Mouse (Mus musculus): ENCODE results near the gene Cdh1. TPM values are rescaled to one million over a fixed set of nuclear protein-coding genes. Genes with fewer than 3 reads are reported as not detected.

The Cdh1 gene
- polyA plus RNA-seq, 1 experiment, result 1.3 TPM

DNA sequence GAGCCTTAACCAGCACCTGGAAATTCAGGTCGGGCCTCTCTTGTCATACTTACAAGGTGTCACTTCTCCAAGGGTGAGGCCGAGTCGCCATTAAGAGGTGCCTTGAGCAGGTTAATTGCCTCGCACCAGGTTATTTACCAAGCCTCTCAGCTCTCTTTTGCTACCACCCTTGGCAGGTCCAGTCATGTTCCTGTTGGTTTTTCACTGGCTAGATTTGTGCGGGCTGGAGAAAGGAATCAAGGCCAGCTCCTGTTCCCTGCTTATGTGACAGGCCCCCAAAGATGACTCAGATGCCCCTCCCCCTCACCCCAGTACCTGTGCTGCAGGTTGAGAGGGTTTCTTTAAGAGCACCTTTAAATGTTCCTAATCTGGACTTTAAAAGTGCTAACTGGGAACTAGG lies 43.6 kb downstream of the Cdh1 start:
- DNase-seq (ENCODE audit: extremely low spot score in 1 of 2, low spot score in 1 of 2), result no peak

DNA sequence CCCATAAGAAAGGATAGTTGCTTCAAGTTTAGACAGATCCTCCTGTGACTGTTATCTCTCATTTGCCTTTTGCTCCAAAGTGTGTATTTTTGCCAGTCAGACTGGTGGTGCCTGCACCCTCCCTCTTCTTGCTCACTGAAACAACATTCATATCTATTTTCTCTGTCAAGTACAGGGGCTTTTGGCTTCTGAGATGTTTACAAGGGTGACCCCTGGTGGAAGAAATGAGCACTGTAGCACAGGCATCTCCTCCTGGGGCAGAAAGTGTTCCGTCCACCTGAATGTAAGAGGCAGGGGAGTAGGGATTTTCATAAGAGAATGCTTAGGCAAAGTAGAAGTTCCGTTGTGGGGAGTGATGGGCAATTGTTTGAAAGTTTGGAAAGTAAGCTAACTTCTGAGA lies 44.2 kb downstream of the Cdh1 start:
- peak; percentile 46 to 93 for DNase-seq (ENCODE audit: extremely low spot score in 1 of 2, low spot score in 1 of 2)

- no peak for DNase-seq (ENCODE audit: extremely low spot score in 1 of 2, low spot score in 1 of 2)
Measured at GRCm38 (mm10) chr8:106648421-106648820, 45.3 kb downstream of the Cdh1 start.

- no peak for DNase-seq (ENCODE audit: extremely low spot score in 1 of 2, low spot score in 1 of 2)
Measured at GRCm38 (mm10) chr8:106651994-106652393, 48.8 kb downstream of the Cdh1 start.

GRCm38 (mm10) chr8:106656046-106656445 lies 52.9 kb downstream of the Cdh1 start:
- no peak for DNase-seq (ENCODE audit: extremely low spot score in 1 of 2, low spot score in 1 of 2)

DNA sequence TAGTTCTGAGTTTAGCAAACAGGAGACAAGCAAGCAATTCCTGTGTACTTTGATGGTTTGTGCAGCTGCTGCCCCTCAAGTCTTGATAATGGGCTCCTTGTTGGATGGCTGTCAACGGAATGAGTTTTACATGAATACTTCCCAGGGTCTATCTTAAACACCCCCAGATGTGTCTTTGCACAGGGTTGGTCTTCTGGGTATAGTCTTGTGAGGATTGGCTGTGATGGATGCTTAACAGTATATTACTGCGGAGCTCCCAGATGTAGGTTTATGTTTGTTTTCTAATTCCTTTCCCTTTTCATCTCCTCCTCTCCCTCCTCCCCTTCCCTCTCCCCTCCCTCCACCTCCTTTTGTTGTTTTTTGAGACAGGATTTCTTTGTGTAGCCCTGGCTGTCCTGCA lies 69.6 kb downstream of the Cdh1 start:
- DNase-seq (ENCODE audit: extremely low spot score in 1 of 2, low spot score in 1 of 2), result no peak

GRCm38 (mm10) chr8:106674318-106674717 lies 71.2 kb downstream of the Cdh1 start:
- DNase-seq (ENCODE audit: extremely low spot score in 1 of 2, low spot score in 1 of 2), result no peak

DNA sequence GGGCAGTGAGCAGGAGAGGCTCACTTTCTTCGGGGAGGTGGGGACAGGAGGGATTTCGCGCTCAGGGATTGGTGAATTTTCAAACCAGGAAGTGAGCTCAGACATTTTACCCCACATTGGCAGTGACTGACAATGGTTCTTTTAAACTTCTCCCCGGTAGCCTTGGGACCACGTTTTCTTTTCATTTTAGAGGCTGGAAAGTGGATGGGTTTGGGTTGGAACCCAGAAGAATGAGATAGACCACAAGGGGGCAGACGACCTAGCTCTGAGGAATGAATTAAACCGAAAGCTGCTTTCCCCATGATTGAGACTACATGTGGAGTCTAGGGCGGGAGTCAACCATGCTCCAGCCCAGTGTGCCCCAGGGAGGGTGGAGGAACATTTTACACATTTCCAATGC lies 71.7 kb downstream of the Cdh1 start:
- no peak for DNase-seq (ENCODE audit: extremely low spot score in 1 of 2, low spot score in 1 of 2)

- peak; percentile 79 to 93 for DNase-seq (ENCODE audit: extremely low spot score in 1 of 2, low spot score in 1 of 2)
Measured at GRCm38 (mm10) chr8:106682971-106683668, 80.0 kb downstream of the Cdh1 start, which contains the start of gene Tango6. Gene Tango6 (plus strand): TSS chr8:106683068.

GRCm38 (mm10) chr8:106684387-106684786 lies 81.2 kb downstream of the Cdh1 start:
- no peak for DNase-seq (ENCODE audit: extremely low spot score in 1 of 2, low spot score in 1 of 2)

GRCm38 (mm10) chr8:106687479-106687878 lies 84.3 kb downstream of the Cdh1 start:
- peak in 1 of 2 experiments; percentile 67 for DNase-seq (ENCODE audit: extremely low spot score in 1 of 2, low spot score in 1 of 2)

DNA sequence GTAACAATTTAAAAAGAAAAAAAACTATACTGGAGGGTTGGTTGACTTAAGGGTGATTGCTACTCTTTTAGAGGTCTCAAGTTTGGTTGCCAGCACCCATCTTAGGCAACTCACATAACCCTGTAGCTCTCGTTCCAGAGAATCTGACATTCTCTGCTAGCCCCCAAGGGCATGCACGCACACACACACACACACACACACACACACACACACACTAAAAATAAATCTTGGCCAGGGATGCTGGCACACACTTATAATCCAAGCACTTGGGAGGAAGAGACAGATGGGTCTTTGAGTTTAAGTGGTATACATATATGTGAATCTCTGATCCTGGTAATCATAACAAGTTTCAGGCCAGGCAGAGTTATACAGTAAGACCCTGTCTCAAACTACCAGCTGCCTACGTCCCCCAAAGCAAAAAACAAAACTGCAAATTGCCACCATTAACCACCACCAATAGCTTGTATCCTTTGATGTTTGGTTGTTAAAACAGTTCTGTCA lies 94.6 kb downstream of the Cdh1 start:
- no peak for DNase-seq (ENCODE audit: extremely low spot score in 1 of 2, low spot score in 1 of 2)

DNA sequence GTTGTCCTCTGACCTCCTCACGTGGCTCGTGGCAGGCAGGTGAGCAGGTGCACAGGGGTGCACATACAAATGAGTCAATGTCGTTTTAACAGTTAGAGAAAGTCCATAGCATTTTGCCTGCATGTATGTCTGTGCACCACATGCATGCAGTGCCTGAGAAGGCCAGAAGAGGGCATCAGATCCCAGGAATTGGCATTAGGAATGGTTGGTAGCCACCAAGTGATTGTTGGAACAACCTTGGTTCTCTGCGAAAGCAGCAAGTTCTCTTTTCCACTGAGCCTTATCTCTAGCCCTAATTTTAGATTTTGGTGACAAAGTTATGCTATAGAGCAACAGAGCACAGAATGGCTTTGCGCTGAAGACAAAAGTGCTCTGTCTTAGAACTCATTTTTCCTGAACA lies 96.4 kb downstream of the Cdh1 start:
- DNase-seq (ENCODE audit: extremely low spot score in 1 of 2, low spot score in 1 of 2), result peak; percentile 33 to 87

GRCm38 (mm10) chr8:106700131-106700530 lies 97.0 kb downstream of the Cdh1 start:
- DNase-seq (ENCODE audit: extremely low spot score in 1 of 2, low spot score in 1 of 2), result no peak

GRCm38 (mm10) chr8:106701360-106701759 lies 98.2 kb downstream of the Cdh1 start:
- DNase-seq (ENCODE audit: extremely low spot score in 1 of 2, low spot score in 1 of 2), result no peak

DNA sequence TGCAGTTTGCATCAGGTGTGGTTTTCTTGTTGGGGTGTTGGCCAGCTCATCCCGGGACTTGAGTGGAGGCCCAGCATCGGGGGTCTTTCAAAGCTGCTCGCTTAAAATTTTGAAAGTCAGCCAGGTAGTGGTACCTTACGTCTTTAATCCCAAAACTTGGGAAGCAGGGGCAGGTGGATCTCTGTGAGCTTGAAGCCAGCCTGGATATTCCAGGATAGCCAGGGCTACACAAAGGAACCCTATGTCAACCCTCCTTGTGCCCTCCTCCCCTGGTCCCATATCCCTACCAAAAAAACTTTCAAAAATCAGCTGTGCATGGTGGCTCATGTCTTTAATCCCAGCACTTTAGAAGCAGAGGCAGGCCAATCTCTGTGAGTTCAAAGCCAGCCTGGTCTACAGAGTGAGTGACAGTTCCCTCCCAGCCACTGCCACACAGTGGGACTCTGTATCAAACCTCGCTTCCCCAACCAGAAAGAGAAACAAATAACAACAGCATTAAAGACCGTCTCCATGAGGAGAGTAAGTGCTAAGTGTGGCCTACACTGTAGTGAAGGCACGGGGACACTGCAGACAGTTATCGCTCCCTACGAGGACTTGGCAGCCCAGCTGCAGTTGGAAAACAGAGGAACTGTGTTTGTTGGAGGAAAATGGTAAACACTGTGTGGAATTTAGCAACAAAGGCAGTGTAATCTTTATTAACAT lies 101.2 kb downstream of the Cdh1 start:
- no peak for DNase-seq (ENCODE audit: extremely low spot score in 1 of 2, low spot score in 1 of 2)

- DNase-seq (ENCODE audit: extremely low spot score in 1 of 2, low spot score in 1 of 2), result peak in 1 of 2 experiments; percentile 51
Measured at GRCm38 (mm10) chr8:106704901-106705321, 101.8 kb downstream of the Cdh1 start.

GRCm38 (mm10) chr8:106706194-106706593 lies 103.0 kb downstream of the Cdh1 start:
- DNase-seq (ENCODE audit: extremely low spot score in 1 of 2, low spot score in 1 of 2), result no peak

DNA sequence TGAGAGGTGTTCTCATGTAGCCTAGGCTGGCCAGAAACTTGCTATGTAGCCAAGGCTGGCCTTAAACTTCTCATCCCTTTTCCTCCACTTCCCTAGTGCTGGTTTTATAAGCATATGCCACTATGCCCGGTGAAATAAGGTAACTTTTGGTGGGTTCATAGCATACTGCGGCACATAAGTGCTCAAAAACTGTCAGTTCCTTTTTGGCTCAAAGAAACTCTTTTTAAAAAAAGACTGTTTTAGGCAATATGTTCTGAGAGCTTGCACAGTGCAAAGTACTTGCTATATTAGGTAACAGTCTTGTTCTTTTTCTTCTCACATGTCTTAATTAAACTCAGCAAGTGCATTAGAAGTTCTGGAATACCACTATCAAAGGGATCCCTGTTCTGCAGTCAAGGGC lies 106.9 kb downstream of the Cdh1 start:
- no peak for DNase-seq (ENCODE audit: extremely low spot score in 1 of 2, low spot score in 1 of 2)

- DNase-seq (ENCODE audit: extremely low spot score in 1 of 2, low spot score in 1 of 2), result no peak
Measured at GRCm38 (mm10) chr8:106712487-106712886, 109.3 kb downstream of the Cdh1 start.

DNA sequence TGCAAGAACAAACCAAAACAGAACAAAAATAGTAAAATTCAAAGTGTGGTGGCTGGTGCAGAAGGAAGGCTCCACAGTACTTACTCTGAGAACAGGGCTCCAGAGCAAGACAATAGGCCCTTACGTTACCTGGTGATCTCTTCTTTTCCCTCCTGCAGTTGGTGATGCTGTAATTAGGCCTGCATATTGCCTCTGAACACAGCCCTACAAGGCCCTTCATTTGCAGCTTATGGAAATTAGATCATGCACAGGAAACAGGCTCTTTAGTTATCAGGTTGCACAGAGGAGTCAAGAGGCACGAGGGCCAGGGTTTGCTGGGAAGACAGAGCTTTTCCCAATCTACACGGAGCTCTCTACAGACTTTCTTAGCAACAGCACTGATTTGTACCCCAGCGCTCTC lies 111.1 kb downstream of the Cdh1 start:
- no peak for DNase-seq (ENCODE audit: extremely low spot score in 1 of 2, low spot score in 1 of 2)

DNA sequence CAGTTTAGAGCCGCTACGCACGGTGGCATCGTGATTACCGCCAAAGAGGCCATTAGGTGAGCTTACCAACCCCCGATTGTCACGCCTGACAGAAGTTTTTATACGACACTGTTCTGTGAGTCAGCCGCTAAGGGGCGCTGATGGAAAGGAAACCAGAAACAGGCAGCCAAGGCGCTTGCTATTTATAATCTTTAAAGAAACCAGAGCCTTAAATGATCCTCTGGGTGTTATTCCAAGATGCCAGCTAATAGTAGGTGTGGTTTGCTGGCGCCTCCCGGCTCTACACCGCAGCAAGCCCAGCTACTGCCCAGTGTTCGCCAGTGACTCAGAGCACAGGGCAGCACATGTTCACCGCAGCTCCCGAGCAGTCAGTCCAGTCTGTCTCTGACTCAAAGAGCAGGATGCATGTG lies 114.9 kb downstream of the Cdh1 start:
- peak; percentile 60 to 89 for DNase-seq (ENCODE audit: extremely low spot score in 1 of 2, low spot score in 1 of 2)
